Mouse (Mus musculus) fibroblast of lung, adult 2 months (primary cell): Measurements from ENCODE around the gene Aatf.
A peak's percentile ranks its signal among the peaks of the same experiment; 100 is the strongest.

Experiments used
- DNase-seq: peaks from one replicate; pipeline ENCODE4 v3.0.0-alpha.2; 2011; ENCODE audit warnings: low read depth

Aatf gene

DNA sequence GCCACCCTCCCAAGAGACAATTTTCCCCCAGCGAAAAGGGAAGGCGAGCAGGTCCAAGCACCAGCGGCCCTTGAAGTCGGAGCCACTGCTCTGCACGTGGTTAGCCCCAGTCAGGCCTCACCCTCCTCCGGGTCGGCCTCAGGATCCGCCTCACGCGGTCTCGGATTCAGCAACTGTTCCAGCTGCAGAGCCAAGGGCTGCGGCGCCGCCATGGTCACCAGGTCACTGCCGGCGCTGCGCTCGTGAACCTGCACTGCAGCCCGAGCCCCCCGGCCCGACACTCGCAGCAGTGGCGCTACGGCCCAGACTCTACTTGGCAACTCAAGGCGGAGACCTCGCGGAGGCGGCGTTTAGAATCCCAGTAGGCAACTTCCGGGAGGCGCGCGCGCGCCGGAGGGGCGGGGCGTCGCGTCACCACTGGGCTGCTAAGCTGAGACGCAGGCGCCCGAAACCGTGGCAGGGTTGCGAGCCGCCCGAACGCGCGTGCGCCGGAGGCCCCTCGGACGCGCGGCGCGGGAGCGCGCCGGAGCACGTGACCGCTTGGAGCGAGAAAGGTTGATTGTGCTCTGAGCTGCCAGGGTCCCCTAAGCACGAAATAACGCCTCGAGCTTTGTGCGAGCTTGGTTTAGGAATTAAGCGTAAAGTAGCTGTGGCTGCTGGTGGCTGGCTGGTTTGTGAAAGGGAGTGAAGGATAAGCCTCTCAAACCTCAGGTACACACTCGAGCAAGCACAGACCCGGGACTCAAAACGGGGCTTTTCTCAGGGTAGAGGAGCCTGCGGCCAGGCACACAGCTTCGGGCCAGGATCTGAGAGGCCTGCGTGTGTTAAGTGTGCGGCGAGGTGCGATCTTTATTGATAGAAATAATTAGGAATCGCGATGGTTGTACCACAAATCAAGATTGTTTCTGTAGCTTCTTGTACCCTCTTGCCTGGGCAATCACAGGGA is at the start of gene Aatf:
Gene Aatf (minus strand): TSS at position 352 of the 946 bp plus-strand sequence.
- DNase-seq: peak; percentile 94

DNA sequence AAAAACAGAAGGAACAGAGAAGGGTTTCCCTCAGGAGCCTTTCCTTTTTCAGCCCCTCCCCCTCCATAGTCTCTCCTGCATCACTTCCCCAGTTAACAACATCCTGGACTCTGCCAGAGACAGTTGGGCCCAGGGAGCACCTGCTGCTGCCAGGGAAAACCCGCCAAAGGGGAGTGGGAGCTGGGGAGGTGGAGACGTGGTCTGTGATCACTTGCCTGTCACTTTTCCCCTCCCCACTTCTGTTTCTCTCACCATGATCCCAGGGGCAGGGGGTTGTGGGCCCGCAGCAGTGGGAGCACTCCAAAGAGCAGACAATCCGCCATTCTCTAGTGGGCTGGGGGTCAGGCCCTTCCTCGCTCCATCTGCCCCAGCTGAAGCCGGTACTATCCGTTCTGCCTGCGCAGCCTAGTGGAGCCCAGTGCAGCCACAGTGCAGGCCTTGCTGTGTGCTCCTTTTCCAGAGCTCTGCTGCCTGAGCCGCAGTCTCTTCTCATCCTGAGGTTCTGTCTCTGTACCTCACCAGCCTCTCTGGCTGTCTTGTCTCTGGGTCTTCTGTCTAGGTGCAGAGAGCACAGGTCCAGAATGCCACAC is 49.5 kb upstream of the Aatf start:
- DNase-seq: no peak

DNA sequence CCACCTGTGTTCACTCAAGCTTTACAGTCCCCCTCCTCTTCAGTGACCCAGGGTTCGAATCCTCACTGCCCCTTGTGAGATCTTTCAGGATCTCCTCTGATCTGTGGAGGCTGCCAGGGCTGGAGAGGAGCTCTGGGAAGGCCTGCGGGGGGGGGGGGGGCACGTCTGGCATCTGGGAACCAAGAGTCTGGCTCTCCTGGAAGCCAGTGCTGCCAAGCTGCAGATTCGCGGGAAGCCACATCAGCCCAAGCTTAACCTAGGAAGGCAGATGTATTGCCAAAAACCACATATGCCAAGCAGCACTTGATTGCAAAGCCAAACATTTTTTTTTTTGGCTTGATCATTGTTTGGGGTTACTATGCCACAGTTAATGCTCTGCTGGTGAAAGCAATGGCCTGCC is 48.2 kb upstream of the Aatf start:
- peak; percentile 27 for DNase-seq

DNA sequence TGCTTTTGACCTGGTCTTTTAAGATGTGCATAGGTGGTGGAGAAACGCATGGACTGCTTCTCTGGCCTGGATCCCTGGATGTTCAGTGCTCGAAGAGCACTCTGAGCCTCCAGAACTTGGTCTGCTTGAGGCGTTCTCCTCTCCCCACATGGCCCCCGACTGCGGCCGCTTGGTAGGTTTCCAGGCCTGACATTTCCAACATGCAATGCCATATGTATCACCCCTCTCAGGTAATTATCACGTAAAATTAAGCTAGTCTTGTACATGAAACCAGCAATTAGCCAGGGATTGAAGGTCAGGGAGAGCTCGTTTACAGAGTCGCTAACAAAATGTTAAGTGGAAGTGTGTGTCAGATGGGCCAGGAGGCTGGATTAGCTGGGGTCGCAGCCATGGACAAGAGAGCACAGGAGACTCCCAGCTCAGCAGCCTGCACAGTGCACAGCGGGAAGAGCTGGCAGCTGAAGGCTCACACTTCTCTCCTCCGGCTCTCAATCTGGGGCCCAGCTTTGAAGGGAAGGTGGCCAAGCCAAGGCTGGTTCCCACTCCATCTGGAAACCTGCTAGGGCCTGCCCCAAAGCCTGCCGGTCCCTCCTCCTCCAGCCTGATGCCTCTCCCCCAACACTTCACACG is 40.6 kb upstream of the Aatf start:
- DNase-seq: no peak

DNA sequence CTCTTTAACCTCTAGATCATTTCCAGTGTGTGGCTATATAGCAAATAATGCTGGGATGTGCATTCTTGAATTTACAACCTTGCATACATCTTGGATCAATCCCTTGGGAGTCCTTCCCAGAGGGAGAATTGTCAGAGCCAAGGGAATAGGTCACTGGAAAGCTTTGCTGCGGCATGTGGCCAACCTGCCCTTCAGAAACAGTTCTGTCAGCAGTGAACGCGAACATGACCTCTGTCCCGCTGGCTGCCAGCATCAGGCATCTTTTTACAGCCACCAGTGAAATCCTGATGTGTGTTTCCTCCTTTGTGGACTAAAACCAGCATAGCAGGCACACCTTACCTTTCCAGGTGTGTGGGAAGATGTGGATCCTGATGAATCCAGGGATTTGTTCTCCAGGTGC is 38.0 kb upstream of the Aatf start:
- DNase-seq: no peak

DNA sequence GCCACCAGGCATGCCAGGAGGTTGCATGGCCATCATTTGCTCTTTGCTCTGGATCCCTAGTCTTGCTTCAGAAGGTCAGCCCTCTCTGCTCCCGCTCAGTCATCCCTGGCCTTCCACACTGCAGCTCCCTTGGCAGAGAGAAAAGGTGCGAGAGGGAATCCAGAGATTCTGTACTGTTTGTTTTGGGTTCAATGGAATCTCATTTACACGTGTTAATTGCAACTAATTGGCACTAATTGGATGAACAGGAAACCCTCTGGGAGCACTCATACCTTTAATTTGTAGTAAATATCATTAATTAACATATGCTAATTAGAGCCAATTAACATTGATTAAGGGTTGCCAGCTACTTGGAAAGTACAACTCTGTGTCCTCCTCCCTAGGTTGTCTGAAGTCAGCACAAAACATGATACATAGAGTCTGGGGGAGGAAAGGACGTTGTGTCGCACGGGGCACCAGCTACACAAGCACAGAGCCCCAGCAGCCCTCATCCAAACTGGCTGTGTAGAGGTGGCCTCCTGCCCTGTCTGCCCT is 36.0 kb upstream of the Aatf start:
- DNase-seq: no peak

DNA sequence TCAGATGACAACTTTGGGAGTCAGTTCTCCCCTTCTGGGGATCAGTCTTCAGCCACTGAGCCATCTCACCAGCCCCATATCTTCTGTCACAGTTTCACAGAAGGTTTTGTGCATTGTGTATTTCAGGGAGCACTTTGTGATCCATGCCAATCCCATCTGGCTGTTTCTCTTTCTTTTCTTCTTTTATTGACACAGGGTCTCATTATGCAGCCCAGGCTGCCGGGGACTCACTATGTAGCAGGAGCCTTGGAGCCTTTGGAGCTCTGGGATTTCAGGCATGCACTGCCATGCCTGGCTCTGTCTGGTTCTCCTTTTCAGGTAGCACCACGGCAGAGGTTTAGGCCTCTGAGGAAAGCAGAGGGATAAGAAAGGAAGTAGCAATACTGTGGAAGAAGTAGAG is 35.0 kb upstream of the Aatf start:
- DNase-seq: no peak

DNA sequence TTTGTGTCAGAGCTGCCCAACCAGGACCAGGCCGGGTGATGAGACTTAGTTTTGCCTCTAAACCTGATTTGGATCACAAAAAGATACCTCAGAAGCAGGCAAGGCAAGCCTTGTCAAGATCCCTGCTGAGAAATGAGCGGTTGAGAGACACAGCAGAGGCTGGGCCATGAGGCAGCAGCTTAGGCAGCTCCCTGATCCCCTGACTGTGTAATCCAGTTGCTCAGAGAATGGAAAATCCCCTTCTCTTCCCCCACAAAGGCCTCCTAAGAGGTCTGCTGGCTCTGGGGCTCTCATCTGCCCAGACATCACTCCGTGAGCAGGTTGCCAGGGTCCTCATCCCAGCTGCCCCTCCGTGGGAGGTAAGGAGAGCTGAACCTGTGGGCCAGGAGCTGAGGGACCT is 26.7 kb upstream of the Aatf start:
- DNase-seq: no peak

DNA sequence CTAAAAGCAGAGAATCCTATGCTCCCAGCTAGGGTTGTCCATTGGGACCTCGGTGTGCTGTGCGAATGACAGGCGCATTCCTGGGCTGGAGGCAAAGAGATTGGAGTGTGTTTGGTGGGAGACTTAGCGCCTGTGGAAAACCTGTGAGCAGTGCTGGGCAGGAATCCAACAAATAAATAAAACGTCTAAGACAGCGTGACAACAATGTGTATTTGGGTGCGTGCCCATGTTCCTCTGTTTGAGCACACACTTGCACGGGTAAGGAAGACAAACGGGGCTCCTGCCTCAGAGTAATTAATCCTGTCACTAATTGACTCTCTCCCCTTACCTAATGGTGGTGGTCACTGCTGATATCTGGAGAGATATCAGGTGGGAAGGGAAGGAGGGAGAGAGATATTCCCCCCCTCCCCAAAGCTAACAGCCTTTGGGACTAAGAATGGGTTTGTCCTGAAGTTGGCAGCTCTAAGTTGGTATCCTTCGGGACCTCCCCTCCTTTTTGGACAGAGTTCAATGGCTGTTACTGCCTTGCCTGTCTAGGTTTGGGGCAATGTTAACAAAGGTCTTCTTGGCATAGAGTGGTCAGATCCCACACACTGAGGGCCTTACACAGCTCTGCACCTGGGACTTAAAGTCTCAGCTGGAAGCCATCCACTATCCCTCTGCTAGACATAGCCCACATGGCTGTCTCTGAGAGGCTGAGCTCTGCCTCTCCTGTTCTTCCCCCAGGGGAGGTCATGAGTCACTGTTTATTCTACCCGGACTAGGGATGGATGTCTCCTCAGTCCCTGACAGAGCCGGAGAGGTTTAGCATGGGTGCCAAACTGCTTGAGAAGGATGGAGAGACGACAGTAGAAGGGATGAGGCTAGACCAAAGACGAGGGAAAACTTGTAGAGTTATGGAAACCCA is 16.7 kb upstream of the Aatf start:
- no peak for DNase-seq

DNA sequence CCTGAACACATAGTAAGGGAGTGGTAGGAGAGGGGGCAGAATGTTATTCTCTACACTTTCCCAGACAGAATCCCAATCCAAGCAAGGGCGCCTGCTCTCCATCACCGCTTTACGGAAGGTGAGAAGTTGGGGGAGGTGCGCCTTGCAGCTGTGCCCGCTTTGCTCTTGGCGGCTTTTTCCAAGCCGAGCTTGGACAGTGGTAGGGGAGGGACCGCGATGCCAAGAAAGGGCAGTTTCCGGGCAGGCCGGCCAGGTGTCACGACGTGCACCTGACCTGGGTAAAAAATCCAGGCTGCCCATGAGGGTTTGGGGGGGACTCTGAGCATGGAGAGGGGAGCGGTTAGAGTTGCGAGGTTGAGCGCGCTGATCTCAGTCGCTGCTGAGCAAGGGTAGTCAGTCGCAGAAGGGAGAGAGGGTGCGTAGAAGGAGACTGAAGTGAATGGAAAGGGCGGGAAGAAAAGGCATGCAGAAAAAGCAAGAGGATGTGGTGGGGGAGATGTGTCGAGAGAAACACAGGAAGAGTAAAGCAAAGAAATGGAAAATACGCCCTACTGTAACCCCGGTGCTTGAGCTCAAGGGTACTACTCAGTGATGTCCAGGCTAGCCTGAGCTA is 15.9 kb upstream of the Aatf start:
- DNase-seq: no peak

DNA sequence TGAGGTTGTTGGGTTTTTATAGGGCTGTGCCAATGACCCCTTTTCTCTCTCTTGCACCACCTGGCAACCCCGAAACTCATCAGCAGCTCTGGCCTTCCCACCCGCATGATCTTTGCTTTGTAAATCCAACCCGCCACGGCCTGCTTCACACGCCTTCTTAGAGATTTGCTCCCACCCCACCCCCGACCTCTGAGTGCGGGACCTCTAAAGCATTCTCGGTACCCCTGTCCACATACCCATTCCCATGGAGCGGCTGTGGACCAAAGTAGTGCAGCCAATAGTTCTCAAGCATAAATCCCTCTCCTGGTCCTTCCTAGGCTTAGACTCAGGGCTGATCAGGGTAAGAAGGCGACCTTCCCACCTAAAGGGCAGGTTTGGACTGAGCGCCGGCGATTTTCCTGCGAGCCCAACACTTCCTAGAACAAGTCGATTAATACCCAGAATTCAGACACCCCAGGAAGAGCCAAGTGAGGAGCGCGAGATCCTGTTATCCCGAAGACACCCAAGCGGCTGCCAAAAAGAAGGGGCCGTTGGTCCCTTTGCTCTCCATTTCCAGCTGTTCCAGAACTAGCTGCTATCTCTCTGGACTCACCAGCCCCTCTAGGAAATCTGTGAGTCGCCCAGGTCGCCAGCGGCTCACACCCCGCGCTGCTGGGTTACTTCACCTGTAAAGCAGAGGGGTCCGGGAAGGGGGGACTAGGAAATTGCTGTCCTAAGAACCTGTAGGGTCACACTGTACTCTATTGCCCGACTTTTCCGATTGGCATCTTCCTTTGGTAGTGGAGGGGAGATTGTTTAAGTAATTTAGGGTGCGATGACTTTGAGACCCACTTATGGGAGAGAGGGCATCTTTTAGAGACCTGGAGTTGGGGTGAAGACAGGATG is 13.9 kb upstream of the Aatf start:
- no peak for DNase-seq

DNA sequence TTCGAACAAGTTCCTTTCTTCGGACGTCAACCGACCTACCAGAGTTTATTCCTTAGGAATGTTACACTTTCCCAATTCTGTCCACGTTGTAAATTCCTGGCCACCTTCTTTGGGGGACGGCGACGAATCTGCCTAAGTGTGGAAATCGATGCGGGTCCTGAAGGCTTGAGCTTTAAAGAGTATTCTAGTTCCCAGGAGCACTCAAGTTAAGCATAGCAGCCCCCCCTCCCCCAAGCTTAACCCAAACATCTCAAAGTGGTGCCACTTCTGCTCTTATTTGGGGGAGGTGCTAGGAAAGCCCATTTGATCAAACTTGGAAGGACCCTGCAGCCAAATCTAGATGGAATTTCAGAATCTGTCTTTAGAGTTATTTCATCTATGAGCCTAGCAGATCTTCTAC is 13.1 kb upstream of the Aatf start:
- DNase-seq: no peak

DNA sequence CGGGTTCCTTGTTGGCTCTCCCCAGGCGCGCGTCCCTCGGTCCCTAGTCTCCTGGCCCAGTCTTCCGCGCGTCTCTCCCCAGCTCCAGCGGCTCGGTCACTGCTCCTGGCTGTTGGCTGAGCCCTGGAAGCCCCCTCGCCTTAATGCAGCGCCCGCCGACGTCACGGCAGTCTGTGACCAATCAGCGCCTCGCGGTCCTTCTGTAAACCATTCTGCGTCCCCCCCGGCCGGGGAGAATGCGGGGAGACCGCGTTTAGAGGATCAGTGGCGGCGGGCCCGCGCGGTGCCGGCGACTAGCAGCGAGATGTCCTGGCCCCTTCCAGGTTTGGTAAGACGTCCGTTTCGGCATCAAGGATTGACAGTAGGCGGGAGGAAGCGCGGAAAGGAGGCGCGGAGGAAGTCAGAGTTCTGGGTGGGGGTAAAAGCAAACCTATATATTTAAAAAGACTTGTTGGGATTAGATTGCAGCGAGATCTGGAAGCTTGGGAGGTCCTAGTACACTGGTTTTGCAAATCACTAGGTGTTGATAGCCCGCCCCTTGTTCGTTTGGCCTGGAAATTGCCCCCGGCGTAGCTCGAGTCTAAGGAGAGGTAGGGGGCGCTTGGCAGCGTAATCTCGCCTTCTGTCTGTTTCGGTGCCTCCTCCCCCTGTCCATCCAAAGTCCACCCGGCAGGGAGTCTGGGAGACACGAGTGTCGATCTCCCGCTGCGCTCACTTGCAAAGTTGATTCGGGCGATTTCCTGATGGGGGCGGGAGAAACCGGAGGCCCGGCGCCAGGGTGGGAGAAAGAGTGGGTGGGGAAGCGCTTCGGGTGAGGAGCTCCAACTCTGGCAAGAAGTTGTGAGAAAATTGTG is 12.3 kb upstream of the Aatf start, which contains the start of gene Lhx1:
Gene Lhx1 (minus strand): TSS at position 115 of the 854 bp plus-strand sequence.
- no peak for DNase-seq

DNA sequence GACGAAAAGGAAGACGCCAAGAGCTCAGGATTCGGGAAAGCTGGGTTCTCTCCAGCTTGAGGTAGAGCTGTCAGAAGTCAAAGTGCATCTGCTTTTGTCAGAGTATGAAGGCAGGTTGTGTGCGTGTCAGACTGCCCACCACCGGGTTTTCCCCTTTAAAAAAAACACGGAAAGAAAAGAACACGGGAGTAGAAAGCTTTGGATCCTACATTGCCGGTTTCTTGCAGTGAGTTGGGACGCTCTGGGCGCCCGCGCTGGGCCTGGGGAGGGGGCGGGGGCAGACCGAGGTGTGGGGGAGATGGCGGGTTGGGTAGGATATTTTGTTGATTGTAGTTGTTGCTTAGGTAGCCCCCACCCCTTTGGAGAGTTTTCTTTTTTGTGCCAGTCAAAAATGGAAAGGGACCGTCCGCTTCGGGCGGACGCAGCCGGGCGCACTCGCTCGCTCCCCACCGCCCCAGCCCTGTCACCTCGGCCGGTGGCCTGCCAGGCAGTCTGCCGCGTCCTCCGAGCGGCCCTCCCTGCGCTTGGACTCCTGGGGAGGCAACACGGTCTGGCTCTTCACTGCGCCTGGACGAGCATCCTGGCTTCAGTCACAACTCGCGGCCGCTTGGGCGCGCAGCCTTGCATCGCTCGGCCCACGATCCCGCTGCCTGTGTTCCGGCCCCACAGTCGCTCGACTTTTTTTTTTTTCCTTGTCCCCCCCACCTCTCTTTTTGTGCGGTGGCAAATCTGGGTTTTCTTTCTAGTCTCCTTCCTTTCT is 11.4 kb upstream of the Aatf start:
- no peak for DNase-seq

DNA sequence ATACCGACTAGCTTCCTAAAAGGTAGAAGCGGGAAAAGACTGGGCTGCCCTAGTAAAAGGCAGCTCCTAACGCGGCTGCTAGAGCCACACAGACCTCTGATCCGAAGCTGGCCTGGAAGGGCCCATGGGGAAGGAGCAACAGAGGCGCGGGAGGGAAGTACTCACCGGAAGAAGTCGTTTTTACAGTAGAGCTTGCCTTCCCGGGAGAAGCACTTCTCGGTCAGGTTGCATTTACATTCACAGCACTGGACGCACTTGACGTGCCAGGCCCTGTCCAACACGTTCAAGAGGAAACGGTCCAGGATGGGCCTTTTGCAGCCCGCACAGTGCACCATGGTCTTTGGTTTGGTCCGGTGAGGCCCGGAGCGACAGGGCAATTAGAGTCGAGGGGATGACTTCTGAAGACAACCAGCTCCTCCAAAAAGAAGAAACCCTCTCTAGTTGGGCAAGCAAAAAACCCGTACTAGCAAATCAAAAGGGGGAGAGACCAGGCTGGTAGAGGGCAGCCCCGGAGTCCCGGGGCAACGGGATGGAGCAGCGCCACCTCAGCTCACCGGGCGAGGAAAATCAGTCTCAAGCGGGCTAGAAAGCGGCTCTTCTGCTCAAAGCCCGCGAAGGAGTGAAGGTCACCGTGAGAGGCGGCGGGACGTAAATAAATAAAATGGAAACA is 10.7 kb upstream of the Aatf start:
- DNase-seq: no peak

DNA sequence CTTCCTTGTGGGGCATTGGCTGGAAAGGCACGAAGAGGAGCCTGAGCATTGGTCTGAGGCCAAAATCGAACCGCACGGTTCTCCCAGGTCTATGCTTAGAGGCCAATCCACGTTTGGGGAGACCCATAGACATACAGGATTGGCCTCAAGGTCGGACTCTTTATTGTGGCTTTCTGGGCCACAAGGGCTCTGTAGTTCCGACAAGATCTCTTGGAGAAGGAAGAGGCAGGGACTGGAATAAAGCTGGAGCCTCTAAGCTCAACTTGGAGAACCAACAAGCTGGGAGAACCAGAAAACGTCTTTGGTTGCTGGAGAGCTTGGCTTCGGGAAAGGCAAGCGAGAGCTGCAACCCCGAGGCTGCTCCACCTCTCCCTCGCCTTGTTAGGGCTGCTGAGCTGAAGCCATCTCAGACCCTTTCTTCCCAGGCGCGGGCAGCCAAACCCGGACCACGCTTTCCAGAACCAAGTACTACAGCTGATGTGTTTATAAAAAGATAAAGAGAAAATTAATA is 10.1 kb upstream of the Aatf start:
- no peak for DNase-seq

DNA sequence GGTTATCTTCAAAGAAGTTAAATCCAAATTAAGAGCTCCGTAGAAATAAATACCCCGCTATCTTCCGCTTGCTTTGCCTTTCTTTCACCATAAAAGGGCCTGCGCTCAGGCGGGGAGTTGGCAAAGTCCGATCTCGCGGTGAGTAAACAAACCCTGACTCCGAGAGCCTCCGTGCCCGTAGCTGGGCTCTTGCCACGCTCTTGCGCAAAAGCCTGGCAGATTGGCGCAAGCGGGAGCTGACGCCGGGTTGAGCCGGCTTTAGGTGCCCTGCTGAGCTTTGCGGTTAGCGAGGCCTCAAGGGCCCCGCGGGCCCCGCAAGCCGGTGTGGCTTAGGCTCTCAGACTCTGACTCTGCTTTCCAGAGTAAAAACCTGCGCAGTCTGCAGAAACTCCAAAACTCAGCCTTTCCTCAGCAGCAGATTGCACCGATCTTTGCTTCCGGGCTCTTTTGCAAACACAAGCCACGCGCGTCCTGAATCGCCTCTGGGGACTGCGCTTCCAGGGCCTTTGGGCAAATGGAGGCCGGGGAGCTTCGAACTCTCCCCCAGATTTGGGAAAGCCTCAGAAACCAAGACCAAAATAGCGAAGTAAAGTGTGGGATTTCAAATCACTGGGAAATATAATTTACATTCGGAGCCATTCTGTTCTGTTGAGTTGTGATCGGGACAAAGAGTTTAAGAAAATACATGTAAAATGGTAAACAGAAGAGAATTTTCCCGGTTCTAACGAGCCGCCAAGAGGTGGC is 9.4 kb upstream of the Aatf start:
- DNase-seq: peak; percentile 74
